Mouse (Mus musculus): ENCODE results near the gene Syt1. TPM values are rescaled to one million over a fixed set of nuclear protein-coding genes. Genes with fewer than 3 reads are reported as not detected.

Syt1 gene
- polyA plus RNA-seq, 2 experiments: 0.84 to 1.1 TPM

- no peaks in the 10 kb centered on the region for H3K27me3 ChIP-seq (ENCODE audit: control insufficient read depth, insufficient read depth, low read length)
- no peak overlapping the region for H3K4me3 ChIP-seq (replicated peaks; ENCODE audit: low read length)
- no peak for TF ChIP-seq POLR2A (IDR thresholded peaks at IDR 0.05; ENCODE audit: borderline replicate concordance, extremely low read depth, insufficient read depth, insufficient read length)
- WGBS: 92% methylated on average over 3 of the region's 3 CpGs
- H3K4me1 ChIP-seq (ENCODE audit: control insufficient read depth, insufficient read depth, low read length): no peaks in the 10 kb centered on the region
- no peak for ATAC-seq (ENCODE audit: low FRiP score, low read depth)
- H3K4me2 ChIP-seq (replicated peaks; ENCODE audit: low read depth, low read length, severe bottlenecking): no peak overlapping the region
- no peak overlapping the region for H3K27ac ChIP-seq (replicated peaks; ENCODE audit: low read depth, low read length)
- no peaks in the 10 kb centered on the region for H3K36me3 ChIP-seq (ENCODE audit: control insufficient read depth, insufficient read depth, low read length)
- no peak overlapping the region for H3K9ac ChIP-seq (ENCODE audit: low read depth, low read length, severe bottlenecking)
- H3K9me3 ChIP-seq (ENCODE audit: control insufficient read depth, low read length): no peaks in the 10 kb centered on the region
- no peak for DNase-seq (ENCODE audit: low spot score)
Measured at GRCm38 (mm10) chr10:108668944-108669343, 341.8 kb downstream of the Syt1 start.

GRCm38 (mm10) chr10:108660295-108660694, 350.5 kb downstream of the Syt1 start:
- no peak overlapping the region for H3K4me3 ChIP-seq (replicated peaks; ENCODE audit: low read length)
- no peak overlapping the region for H3K4me2 ChIP-seq (replicated peaks; ENCODE audit: low read depth, low read length, severe bottlenecking)
- no peak for TF ChIP-seq POLR2A (IDR thresholded peaks at IDR 0.05; ENCODE audit: borderline replicate concordance, extremely low read depth, insufficient read depth, insufficient read length)
- WGBS: 83% methylated on average over 3 of the region's 3 CpGs
- H3K27ac ChIP-seq (replicated peaks; ENCODE audit: low read depth, low read length): no peak overlapping the region
- H3K36me3 ChIP-seq (ENCODE audit: control insufficient read depth, insufficient read depth, low read length): no peaks in the 10 kb centered on the region
- no peak for DNase-seq (ENCODE audit: low spot score)
- no peak for ATAC-seq (ENCODE audit: low FRiP score, low read depth)
- no peaks in the 10 kb centered on the region for H3K27me3 ChIP-seq (ENCODE audit: control insufficient read depth, insufficient read depth, low read length)
- no peaks in the 10 kb centered on the region for H3K4me1 ChIP-seq (ENCODE audit: control insufficient read depth, insufficient read depth, low read length)
- H3K9ac ChIP-seq (ENCODE audit: low read depth, low read length, severe bottlenecking): no peak overlapping the region
- no peaks in the 10 kb centered on the region for H3K9me3 ChIP-seq (ENCODE audit: control insufficient read depth, low read length)

- Histone ChIP-seq H3K27me3 (ENCODE audit: control insufficient read depth, insufficient read depth, low read length) (no peaks in the 10 kb centered on the region), H3K4me3 (replicated peaks; ENCODE audit: low read length) (no peak overlapping the region), H3K9ac (ENCODE audit: low read depth, low read length, severe bottlenecking) (no peak overlapping the region), H3K9me3 (ENCODE audit: control insufficient read depth, low read length) (no peaks in the 10 kb centered on the region), H3K4me2 (replicated peaks; ENCODE audit: low read depth, low read length, severe bottlenecking) (no peak overlapping the region), H3K27ac (replicated peaks; ENCODE audit: low read depth, low read length) (no peak overlapping the region), H3K36me3 (ENCODE audit: control insufficient read depth, insufficient read depth, low read length) (no peaks in the 10 kb centered on the region), H3K4me1 (ENCODE audit: control insufficient read depth, insufficient read depth, low read length) (no peaks in the 10 kb centered on the region)
- WGBS: 72% methylated on average over 2 of the region's 2 CpGs
- no peak for ATAC-seq (ENCODE audit: low FRiP score, low read depth)
- no peak for DNase-seq (ENCODE audit: low spot score)
- TF ChIP-seq POLR2A (IDR thresholded peaks at IDR 0.05; ENCODE audit: borderline replicate concordance, extremely low read depth, insufficient read depth, insufficient read length): no peak
Measured at GRCm38 (mm10) chr10:108658300-108658699, 352.5 kb downstream of the Syt1 start.

- no peak for DNase-seq (ENCODE audit: low spot score)
- H3K9ac ChIP-seq (ENCODE audit: low read depth, low read length, severe bottlenecking): no peak overlapping the region
- no peak overlapping the region for H3K4me2 ChIP-seq (replicated peaks; ENCODE audit: low read depth, low read length, severe bottlenecking)
- H3K27me3 ChIP-seq (ENCODE audit: control insufficient read depth, insufficient read depth, low read length): no peaks in the 10 kb centered on the region
- H3K4me1 ChIP-seq (ENCODE audit: control insufficient read depth, insufficient read depth, low read length): no peaks in the 10 kb centered on the region
- H3K4me3 ChIP-seq (replicated peaks; ENCODE audit: low read length): no peak overlapping the region
- TF ChIP-seq POLR2A (IDR thresholded peaks at IDR 0.05; ENCODE audit: borderline replicate concordance, extremely low read depth, insufficient read depth, insufficient read length): no peak
- no peaks in the 10 kb centered on the region for H3K9me3 ChIP-seq (ENCODE audit: control insufficient read depth, low read length)
- H3K36me3 ChIP-seq (ENCODE audit: control insufficient read depth, insufficient read depth, low read length): no peaks in the 10 kb centered on the region
- ATAC-seq (ENCODE audit: low FRiP score, low read depth): no peak
- no peak overlapping the region for H3K27ac ChIP-seq (replicated peaks; ENCODE audit: low read depth, low read length)
Measured at GRCm38 (mm10) chr10:108657669-108658068, 353.1 kb downstream of the Syt1 start.

DNA sequence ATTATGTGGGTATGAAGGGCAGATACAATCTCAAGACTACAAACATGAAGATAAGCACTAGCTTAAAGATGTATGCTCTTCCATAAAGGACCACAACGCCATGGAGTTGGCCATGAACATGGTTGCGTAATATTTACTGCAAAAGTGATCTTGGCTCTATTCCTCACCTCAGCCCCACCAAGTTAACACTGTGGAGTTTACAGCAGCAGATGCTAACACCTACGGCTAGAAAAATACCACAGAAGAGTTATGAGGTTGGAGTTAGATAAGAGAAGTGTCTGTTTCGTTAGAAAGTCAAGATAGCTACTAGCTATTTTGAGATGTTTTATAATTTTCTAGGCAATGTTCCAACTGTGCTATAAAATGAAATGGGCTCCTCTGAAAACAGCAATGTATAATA, 353.9 kb downstream of the Syt1 start:
- Histone ChIP-seq H3K27ac (replicated peaks; ENCODE audit: low read depth, low read length) (no peak overlapping the region), H3K36me3 (ENCODE audit: control insufficient read depth, insufficient read depth, low read length) (no peaks in the 10 kb centered on the region), H3K4me1 (ENCODE audit: control insufficient read depth, insufficient read depth, low read length) (no peaks in the 10 kb centered on the region), H3K4me3 (replicated peaks; ENCODE audit: low read length) (no peak overlapping the region), H3K9ac (ENCODE audit: low read depth, low read length, severe bottlenecking) (no peak overlapping the region), H3K9me3 (ENCODE audit: control insufficient read depth, low read length) (no peaks in the 10 kb centered on the region), H3K27me3 (ENCODE audit: control insufficient read depth, insufficient read depth, low read length) (no peaks in the 10 kb centered on the region), H3K4me2 (replicated peaks; ENCODE audit: low read depth, low read length, severe bottlenecking) (no peak overlapping the region)
- 78% methylated on average over 4 of the region's 4 CpGs for WGBS
- DNase-seq (ENCODE audit: low spot score) (no peak), ATAC-seq (ENCODE audit: low FRiP score, low read depth) (no peak)
- TF ChIP-seq POLR2A (IDR thresholded peaks at IDR 0.05; ENCODE audit: borderline replicate concordance, extremely low read depth, insufficient read depth, insufficient read length): no peak

DNA sequence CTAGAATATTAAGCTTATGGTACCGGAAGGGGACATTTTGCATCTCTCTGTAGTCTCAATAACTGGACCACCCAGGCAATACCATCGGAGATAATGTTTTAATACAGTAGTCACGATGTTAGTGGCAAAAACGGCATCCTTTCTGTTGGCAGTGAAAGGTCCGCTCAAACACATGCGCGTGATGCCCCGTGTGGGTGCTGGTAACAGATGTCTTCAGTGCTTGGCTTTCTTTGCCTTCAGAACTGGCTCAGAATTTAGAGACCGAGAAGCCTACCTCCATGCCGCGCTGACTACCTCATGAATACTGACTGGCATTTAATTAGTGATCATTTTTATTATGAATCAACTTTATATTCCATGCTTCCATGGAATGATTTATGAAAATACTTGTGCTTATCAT, 355.7 kb downstream of the Syt1 start:
- Histone ChIP-seq H3K4me3 (replicated peaks; ENCODE audit: low read length) (no peak overlapping the region), H3K27ac (replicated peaks; ENCODE audit: low read depth, low read length) (no peak overlapping the region), H3K36me3 (ENCODE audit: control insufficient read depth, insufficient read depth, low read length) (no peaks in the 10 kb centered on the region), H3K4me1 (ENCODE audit: control insufficient read depth, insufficient read depth, low read length) (no peaks in the 10 kb centered on the region), H3K9me3 (ENCODE audit: control insufficient read depth, low read length) (no peaks in the 10 kb centered on the region), H3K4me2 (replicated peaks; ENCODE audit: low read depth, low read length, severe bottlenecking) (no peak overlapping the region), H3K27me3 (ENCODE audit: control insufficient read depth, insufficient read depth, low read length) (no peaks in the 10 kb centered on the region), H3K9ac (ENCODE audit: low read depth, low read length, severe bottlenecking) (no peak overlapping the region)
- no peak for ATAC-seq (ENCODE audit: low FRiP score, low read depth)
- TF ChIP-seq POLR2A (IDR thresholded peaks at IDR 0.05; ENCODE audit: borderline replicate concordance, extremely low read depth, insufficient read depth, insufficient read length): no peak
- DNase-seq (ENCODE audit: low spot score): no peak
- 94% methylated on average over 11 of the region's 11 CpGs for WGBS
